Mouse (Mus musculus): ENCODE data around the gene Ttc36. TPM values are rescaled to one million over a fixed set of nuclear protein-coding genes. Genes with fewer than 3 reads are reported as not detected.

Ttc36 gene
- 8.6 and 9.2 TPM in 2 replicates for polyA plus RNA-seq (2015; fragmentation: Nextera tagmentation; extraction: Ambion mirVana)

GRCm38 (mm10) chr9:44802808-44803450, at the start of gene Ttc36:
Ttc36 (minus strand) TSS chr9:44803072.
- no peak within 1 kb of the TSS for H3K4me2 ChIP-seq (replicated peaks; ENCODE audit: low read depth)
- no peaks in the 10 kb centered on the region for H3K27me3 ChIP-seq (ENCODE audit: control insufficient read depth, insufficient read depth, low read length)
- DNase-seq (ENCODE audit: low spot score) (peak; percentile 40), ATAC-seq (ENCODE audit: low FRiP score, low TSS enrichment) (no peak)
- 38% methylated on average over 4 of the region's 4 CpGs for WGBS
- H3K4me1 ChIP-seq (replicated peaks; ENCODE audit: control insufficient read depth, insufficient read depth) = no peaks in the 10 kb centered on the region
- H3K9me3 ChIP-seq (ENCODE audit: control insufficient read depth, low read length) = no peaks in the 10 kb centered on the region
- H3K9ac ChIP-seq (ENCODE audit: low read length) = no peak within 1 kb of the TSS
- TF ChIP-seq CTCF (IDR thresholded peaks at IDR 0.05; ENCODE audit: low read depth) (no peak), EP300 (optimal IDR thresholded peaks at IDR 0.05) (no peak)
- no peak within 1 kb of the TSS for H3K4me3 ChIP-seq (ENCODE audit: low read depth, low read length)
- H3K36me3 ChIP-seq (ENCODE audit: control insufficient read depth, insufficient read depth, low read length) = peaks cover 14% of the 10 kb centered on the region
- peak within 1 kb of the TSS; percentile 24; the same call in 1 of the 2 replicates for H3K27ac ChIP-seq (replicated peaks)

- no peak overlapping the region for H3K4me2 ChIP-seq (replicated peaks; ENCODE audit: low read depth)
- H3K36me3 ChIP-seq (ENCODE audit: control insufficient read depth, insufficient read depth, low read length) = peaks cover 29% of the 10 kb centered on the region
- TF ChIP-seq EP300 (optimal IDR thresholded peaks at IDR 0.05) (no peak), CTCF (IDR thresholded peaks at IDR 0.05; ENCODE audit: low read depth) (no peak)
- no peak for ATAC-seq (ENCODE audit: low FRiP score, low TSS enrichment)
- WGBS = 69% methylated on average over 6 of the region's 6 CpGs
- H3K4me3 ChIP-seq (ENCODE audit: low read depth, low read length) = no peak overlapping the region
- H3K4me1 ChIP-seq (replicated peaks; ENCODE audit: control insufficient read depth, insufficient read depth) = no peaks in the 10 kb centered on the region
- no peak for DNase-seq (ENCODE audit: low spot score)
- no peaks in the 10 kb centered on the region for H3K9me3 ChIP-seq (ENCODE audit: control insufficient read depth, low read length)
- no peak overlapping the region for H3K27ac ChIP-seq (replicated peaks)
- H3K9ac ChIP-seq (ENCODE audit: low read length) = no peak overlapping the region
- no peaks in the 10 kb centered on the region for H3K27me3 ChIP-seq (ENCODE audit: control insufficient read depth, insufficient read depth, low read length)
These were observed 44.6 kb upstream of the Ttc36 start for GRCm38 (mm10) chr9:44847446-44847845.

- Histone ChIP-seq H3K9ac (ENCODE audit: low read length) (no peak overlapping the region), H3K27me3 (ENCODE audit: control insufficient read depth, insufficient read depth, low read length) (no peaks in the 10 kb centered on the region), H3K36me3 (ENCODE audit: control insufficient read depth, insufficient read depth, low read length) (peaks cover 36% of the 10 kb centered on the region), H3K4me3 (ENCODE audit: low read depth, low read length) (no peak overlapping the region), H3K4me1 (replicated peaks; ENCODE audit: control insufficient read depth, insufficient read depth) (no peaks in the 10 kb centered on the region), H3K27ac (replicated peaks) (no peak overlapping the region), H3K4me2 (replicated peaks; ENCODE audit: low read depth) (no peak overlapping the region), H3K9me3 (ENCODE audit: control insufficient read depth, low read length) (no peaks in the 10 kb centered on the region)
- WGBS = 83% methylated on average over 10 of the region's 10 CpGs
- DNase-seq (ENCODE audit: low spot score) = no peak
- ATAC-seq (ENCODE audit: low FRiP score, low TSS enrichment) = no peak
- TF ChIP-seq EP300 (optimal IDR thresholded peaks at IDR 0.05) = no peak
- peak; percentile 74 for TF ChIP-seq CTCF (IDR thresholded peaks at IDR 0.05; ENCODE audit: low read depth)
These were observed 38.4 kb upstream of the Ttc36 start for GRCm38 (mm10) chr9:44841241-44841640.

GRCm38 (mm10) chr9:44836439-44836838, 33.6 kb upstream of the Ttc36 start:
- ATAC-seq (ENCODE audit: low FRiP score, low TSS enrichment) = peak; percentile 23; the same call in 1 of the 2 replicates
- peak; percentile 79 for DNase-seq (ENCODE audit: low spot score)
- Histone ChIP-seq H3K36me3 (ENCODE audit: control insufficient read depth, insufficient read depth, low read length) (peaks cover 40% of the 10 kb centered on the region), H3K4me3 (ENCODE audit: low read depth, low read length) (no peak overlapping the region), H3K27me3 (ENCODE audit: control insufficient read depth, insufficient read depth, low read length) (no peaks in the 10 kb centered on the region), H3K9me3 (ENCODE audit: control insufficient read depth, low read length) (no peaks in the 10 kb centered on the region), H3K4me2 (replicated peaks; ENCODE audit: low read depth) (no peak overlapping the region), H3K9ac (ENCODE audit: low read length) (no peak overlapping the region), H3K27ac (replicated peaks) (no peak overlapping the region), H3K4me1 (replicated peaks; ENCODE audit: control insufficient read depth, insufficient read depth) (no peaks in the 10 kb centered on the region)
- WGBS = 47% methylated on average over 7 of the region's 7 CpGs
- TF ChIP-seq CTCF (IDR thresholded peaks at IDR 0.05; ENCODE audit: low read depth) (peak; percentile 83), EP300 (optimal IDR thresholded peaks at IDR 0.05) (no peak)

- WGBS = 66% methylated on average over 4 of the region's 4 CpGs
- ATAC-seq (ENCODE audit: low FRiP score, low TSS enrichment) (no peak), DNase-seq (ENCODE audit: low spot score) (peak; percentile 35)
- Histone ChIP-seq H3K9ac (ENCODE audit: low read length) (no peak overlapping the region), H3K9me3 (ENCODE audit: control insufficient read depth, low read length) (no peaks in the 10 kb centered on the region), H3K27me3 (ENCODE audit: control insufficient read depth, insufficient read depth, low read length) (no peaks in the 10 kb centered on the region), H3K4me1 (replicated peaks; ENCODE audit: control insufficient read depth, insufficient read depth) (no peaks in the 10 kb centered on the region), H3K4me2 (replicated peaks; ENCODE audit: low read depth) (no peak overlapping the region), H3K27ac (replicated peaks) (no peak overlapping the region), H3K36me3 (ENCODE audit: control insufficient read depth, insufficient read depth, low read length) (peaks cover 45% of the 10 kb centered on the region), H3K4me3 (ENCODE audit: low read depth, low read length) (no peak overlapping the region)
- no peak for TF ChIP-seq CTCF (IDR thresholded peaks at IDR 0.05; ENCODE audit: low read depth)
- TF ChIP-seq EP300 (optimal IDR thresholded peaks at IDR 0.05) = no peak
These were observed 29.5 kb upstream of the Ttc36 start for GRCm38 (mm10) chr9:44832356-44832755.

GRCm38 (mm10) chr9:44830506-44830905, 27.6 kb upstream of the Ttc36 start:
- H3K4me3 ChIP-seq (ENCODE audit: low read depth, low read length) = no peak overlapping the region
- ATAC-seq (ENCODE audit: low FRiP score, low TSS enrichment) = no peak
- H3K9ac ChIP-seq (ENCODE audit: low read length) = no peak overlapping the region
- no peak overlapping the region for H3K27ac ChIP-seq (replicated peaks)
- no peaks in the 10 kb centered on the region for H3K27me3 ChIP-seq (ENCODE audit: control insufficient read depth, insufficient read depth, low read length)
- H3K36me3 ChIP-seq (ENCODE audit: control insufficient read depth, insufficient read depth, low read length) = peaks cover 47% of the 10 kb centered on the region
- no peaks in the 10 kb centered on the region for H3K9me3 ChIP-seq (ENCODE audit: control insufficient read depth, low read length)
- DNase-seq (ENCODE audit: low spot score) = no peak
- H3K4me2 ChIP-seq (replicated peaks; ENCODE audit: low read depth) = no peak overlapping the region
- 83% methylated on average over 2 of the region's 2 CpGs for WGBS
- no peaks in the 10 kb centered on the region for H3K4me1 ChIP-seq (replicated peaks; ENCODE audit: control insufficient read depth, insufficient read depth)
- TF ChIP-seq EP300 (optimal IDR thresholded peaks at IDR 0.05) (no peak), CTCF (IDR thresholded peaks at IDR 0.05; ENCODE audit: low read depth) (no peak)

Data from stomach, postnatal 0 days (tissue).